Mouse (Mus musculus) gastrocnemius, adult 8-10 months (tissue): ENCODE measurements around the gene Grb10. TPM values are rescaled to one million over a fixed set of nuclear protein-coding genes. Genes with fewer than 3 reads are reported as not detected.

ENCODE experiments used
- DNase-seq, 2 experiments: peaks; one replicate each; pipeline ENCODE4 v3.0.0; 2022; ENCODE audit warnings: low spot score in 2 of 2
- total RNA-seq, 4 experiments: library from RNA; stranded (reverse); gene quantifications; 2 replicates each; pipeline ENCODE4 v1.2.4; 2022

The Grb10 gene
- total RNA-seq: 10 to 100 TPM; 17.0 to 28.7 (median 26.4) TPM

DNA sequence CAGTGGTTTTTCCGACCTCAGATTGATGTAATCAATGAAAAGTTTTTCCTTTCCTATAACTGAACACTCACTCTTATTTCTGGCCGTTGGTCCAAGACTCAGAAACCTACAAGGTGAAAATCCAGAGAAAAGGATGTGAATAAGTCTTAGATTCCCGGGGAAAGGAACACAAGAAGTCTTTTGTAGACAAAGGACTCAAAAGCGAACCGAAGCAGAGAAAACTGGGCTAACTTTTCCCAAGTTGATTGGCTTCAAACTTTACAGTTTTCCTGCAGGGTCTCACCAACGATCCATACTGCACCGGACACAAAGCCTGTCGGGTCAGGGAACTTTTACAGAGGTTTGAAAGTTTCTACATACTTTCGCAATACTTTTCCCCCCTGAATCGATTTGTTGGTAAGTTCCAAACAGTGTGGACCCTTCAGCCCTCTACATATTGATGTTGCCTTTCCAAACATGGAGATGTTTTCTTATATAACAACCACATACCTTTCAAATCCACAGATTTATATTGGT lies at the start of gene Grb10:
Gene Grb10, minus strand, starts transcription at position 214 of the 516 bp plus-strand sequence.
- DNase-seq: no peak

DNA sequence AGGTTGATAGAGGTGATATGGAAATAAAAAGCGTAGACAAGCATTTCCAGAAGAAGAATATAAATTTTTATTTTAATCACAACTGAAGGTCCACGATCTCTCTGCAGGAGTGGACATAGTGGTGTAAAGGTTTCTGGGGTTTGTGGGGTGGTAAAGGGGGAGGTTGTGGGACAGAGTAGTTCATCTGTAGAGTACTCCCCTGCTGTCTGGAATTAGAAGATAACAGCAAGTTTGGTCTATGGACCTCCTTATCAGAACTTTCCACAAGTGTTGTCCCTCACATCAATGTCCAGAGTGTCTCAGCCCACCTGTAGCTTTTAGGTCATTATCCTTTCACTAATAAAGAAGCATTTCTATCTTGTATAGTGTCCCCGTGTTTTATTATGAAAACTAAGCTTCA lies 43.2 kb upstream of the Grb10 start:
- no peak for DNase-seq

DNA sequence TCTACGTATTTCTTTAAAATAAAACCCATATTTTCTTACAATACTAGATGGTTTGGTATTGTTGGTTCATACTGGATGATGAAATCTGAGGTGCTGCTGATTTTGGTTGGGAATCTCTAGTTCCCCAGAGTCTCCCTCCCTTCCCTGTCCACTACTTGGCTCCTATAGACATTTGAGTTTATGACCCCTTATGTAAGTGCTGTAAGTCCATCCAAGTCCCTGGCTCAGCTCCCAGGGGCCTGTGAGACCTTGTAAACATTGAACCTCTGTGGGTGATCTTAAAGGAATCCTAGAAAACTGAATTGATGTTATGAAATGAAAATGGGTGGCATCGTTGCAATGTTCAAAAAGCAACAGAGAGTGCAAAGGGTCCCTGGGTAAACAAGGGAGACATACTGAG lies 40.7 kb upstream of the Grb10 start:
- DNase-seq: no peak

DNA sequence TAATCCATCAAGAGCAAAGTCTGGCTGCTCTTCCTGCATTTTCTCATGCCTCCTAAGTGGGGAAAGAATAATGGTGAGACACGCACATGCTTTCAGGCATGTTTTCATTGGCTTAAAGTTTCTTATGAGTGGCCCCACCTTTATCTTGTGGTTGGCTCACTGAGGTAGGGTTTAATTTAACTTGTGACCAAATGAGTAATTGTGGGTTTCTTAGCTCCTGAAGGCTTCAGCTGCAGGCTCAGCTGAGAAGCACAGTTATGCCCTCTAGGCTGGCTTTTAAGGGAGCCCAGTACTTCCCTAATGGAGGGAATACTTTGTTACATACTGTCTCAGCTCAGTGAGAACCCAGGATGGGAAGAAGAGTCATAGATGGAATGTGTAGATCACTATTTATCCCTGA lies 37.0 kb upstream of the Grb10 start:
- no peak for DNase-seq

DNA sequence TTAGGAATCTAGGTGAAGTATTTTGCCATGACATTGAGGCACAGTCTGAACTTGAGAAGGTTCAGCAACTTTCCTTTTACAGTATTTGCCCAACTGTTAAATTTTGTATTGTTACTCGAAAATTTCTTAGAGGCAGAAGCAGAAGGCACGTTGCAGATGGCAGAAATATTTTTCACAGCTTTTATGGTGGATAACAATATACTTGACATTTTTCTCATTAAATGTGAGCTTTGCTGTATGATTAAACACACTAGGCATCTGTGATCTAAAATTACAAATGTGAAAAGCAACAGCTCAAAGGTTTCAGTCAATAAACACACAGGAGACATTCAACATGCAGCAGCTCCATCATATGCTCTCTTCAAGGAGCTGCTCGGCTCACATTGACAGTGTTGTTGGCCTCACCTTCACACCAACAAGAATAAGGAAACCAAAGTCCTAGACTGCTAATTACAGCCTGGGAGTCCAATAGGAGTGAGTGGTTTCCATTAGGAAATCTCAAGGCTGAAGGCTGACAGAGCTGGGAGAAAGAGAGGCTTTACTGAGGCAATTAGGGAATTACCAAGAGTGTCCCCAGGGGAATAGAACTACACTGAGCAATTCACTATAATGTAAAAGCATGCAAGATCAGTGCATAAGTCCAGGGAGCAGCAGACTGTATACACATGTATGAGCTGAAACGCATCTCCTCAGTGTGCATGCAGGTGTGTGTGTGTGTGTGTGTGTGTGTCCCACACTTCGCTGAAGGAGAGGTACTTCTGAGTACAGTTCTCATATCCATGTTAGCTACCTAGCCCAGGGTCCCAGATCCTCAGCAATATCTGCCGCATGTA lies 35.1 kb upstream of the Grb10 start:
- no peak for DNase-seq

DNA sequence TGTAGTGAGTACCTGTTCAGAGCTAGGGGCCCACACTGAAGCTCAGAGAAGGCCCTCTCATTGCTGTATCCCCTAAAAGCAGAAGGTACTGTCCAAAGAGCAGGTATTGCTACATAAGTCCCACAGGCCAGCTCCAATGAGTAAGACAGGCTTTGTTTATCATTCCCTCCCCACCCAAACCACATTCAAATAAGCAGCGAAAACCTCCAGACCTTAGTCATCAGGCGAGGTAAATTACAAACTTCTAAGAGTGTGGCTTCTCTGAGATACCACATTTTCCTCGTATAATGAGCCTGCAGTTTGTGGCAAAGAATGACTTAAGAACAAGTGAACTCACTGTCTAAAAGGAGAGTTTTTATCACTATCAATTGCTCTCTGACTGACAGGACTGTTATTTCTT lies 33.8 kb upstream of the Grb10 start:
- no peak for DNase-seq

DNA sequence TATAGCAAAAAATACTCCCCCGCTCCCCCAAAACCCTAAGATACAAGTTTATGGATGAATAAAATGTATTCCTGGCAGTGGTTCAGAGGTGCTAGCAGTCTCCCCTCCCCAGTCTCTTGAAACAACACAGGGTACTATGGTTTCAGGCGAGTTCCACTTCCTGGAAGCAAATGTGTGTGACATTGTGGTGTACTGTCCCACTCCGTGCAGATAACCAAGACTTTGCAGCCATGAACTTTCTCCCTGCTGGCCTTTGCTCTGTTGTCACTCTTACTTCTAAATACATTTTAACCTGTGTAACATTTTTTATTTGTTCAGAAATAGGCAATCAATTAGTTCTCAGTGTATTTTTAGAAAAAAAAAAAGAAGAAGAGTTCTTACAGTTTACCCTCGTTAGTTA lies 20.5 kb upstream of the Grb10 start:
- no peak for DNase-seq

DNA sequence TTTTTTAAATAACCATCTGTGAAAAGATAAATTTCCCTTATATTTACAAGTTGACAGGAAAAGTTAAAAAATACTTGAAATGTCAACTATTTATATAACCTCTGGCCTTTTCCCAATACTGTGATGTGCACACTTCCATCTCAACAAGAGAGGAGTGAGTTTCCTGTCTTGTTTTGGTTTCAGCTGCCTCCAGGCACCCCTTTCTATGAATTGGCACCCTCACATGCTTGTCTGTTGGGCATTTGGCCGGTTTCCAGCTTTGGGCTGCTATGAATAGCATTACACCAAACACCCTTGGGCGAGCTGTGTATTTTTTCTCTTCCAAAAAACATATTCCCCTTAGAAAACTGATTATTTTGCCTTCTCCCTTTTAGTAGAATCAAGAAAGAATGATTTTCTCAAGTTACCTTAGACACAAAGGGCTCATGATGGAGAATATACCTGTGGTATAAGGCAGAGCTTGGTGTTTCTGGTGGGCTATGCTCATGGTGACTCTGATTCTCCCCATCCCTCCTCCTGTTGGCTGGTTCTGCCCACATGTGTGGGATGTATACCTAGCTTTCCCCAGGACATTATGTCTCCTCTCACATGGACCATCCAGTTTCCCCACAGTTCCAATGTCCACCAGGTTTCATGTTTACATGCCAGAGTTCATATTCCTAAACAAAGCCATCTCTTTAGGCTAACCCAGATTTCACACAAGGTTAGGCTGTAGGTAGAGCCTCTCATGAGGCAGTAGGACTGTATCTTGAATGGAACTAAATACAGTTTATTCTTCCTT lies 10.3 kb upstream of the Grb10 start:
- DNase-seq: no peak

DNA sequence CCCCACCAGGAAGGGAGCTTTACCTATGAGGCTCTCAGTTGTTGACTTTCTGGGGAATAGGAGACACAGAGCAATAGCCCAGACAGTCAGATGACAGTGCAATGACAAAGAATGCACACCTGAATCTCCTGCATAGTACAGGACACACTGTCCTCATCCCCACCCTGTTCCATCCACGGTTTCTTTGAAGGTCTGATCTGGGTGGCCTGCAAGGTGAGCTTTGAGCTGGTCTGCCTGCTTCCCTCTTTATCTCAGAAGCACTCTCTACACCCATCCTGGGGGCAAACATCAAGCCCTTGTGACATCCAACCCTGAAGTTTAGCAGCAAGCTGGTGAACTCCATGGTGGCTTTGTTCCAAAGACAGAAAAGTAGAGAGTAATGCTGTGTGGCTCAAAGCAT lies 9.7 kb upstream of the Grb10 start:
- no peak for DNase-seq

DNA sequence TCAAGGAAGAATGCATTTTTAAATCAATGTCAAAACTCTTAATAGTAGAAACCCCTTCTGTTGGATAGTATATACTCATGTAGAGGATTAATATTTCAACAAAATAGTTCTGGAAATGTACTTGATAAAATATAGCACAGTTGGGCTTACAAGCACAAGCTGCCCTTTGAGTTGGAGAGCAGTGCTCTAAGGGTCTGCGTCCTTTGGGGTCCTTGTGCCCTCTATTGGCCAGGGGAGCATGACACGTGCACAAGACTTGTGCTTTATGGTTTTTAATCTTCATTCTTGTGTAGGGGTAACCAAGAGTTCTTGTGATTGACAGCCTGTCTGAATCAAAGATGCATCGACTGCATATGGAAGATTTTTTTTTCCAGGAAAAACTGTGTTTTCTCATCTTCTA lies 5.8 kb upstream of the Grb10 start:
- DNase-seq: no peak

DNA sequence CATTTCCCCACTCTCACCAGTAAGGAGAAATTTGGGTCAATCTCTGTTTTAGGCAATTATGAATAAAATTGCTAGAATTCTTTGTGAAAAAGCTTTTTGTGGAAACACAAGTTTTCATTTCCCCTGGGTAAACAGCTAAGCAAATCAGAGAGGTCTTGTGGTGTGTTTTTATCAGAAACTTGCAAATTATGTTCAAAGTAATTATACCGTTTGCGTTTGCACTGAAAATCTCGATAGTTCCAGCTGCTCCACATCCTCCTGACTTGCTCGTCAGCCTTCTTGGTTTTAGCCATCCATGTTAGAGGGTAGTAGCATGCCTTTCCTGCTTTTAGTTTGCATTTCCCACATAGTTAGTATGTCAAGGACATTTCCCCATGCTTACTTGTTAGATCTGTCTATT lies 3.3 kb upstream of the Grb10 start:
- no peak for DNase-seq

DNA sequence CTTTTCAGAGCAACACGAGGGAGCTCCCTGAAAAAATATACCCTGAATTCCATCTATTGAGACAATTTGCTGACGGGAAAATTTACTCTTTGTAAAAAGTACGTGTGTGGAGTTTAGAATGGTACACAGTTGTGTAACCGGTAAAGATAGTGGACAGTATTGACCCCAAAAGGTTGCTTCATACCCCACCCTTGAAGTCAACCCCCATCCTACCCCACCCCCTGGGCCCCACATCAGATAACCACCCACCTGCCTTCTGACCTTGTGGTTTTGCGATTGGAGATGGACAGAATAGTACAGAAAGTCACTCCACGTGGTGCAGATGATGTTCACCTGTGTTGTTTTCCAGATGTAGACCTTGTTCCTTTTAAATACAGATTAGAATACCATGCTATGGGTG lies 2.9 kb upstream of the Grb10 start:
- DNase-seq: no peak

DNA sequence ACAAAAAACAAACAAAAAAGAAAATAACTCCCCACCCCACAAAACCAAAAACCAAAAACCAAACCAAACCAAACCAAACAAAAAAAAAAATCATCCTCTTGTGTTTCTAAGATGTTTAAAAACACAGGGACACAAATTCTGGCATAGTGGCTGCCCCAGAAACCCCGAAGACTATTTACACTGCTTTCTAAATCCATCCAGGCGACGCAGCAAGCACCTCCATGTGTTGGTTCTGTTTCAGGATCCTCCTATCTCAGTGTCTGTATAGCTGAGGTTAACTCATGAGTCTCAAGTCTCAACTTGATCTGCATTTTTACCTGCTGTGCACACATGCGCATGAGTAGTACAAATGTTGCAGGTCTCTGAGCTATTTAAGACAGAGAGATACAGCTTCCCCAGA lies 1.9 kb upstream of the Grb10 start:
- no peak for DNase-seq

DNA sequence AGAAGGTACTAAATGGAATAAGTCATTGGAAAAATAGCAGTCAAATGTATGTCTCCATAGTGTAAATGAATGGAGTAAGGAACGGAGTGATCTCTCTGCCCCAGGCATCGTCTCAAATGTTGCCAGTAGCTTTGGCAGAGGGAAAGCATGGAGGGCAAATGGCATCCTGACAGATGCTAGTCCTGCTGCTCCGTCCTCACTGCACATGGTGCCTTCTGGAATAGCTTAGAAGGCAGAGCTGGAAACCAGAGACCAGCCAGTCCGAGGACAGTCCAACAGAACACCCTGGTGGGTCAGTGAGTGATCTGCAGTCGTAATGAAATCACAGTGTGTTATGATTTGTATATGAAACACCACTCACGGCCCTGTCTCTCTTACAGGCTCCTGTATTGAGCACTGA lies 1.3 kb upstream of the Grb10 start:
- DNase-seq: no peak

DNA sequence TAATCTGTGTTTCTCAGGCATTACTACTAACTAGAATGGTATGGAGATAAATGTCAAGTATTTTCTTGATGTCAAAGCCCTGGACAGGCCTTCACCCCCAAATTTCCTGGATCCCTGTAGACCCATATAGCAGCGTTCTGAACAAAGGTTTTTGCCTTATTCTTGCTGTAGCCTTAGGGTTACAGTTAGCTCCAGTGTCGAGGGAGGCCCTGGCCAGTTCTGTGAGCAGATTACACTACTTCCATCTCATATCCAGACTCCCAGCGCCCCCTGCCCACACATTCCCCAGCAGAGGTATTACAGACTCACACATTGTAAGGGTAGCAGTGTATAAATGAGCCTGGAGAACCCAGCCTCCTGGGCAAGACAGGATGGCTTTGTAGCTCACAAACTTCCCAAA lies 615 bp upstream of the Grb10 start:
- DNase-seq: no peak

DNA sequence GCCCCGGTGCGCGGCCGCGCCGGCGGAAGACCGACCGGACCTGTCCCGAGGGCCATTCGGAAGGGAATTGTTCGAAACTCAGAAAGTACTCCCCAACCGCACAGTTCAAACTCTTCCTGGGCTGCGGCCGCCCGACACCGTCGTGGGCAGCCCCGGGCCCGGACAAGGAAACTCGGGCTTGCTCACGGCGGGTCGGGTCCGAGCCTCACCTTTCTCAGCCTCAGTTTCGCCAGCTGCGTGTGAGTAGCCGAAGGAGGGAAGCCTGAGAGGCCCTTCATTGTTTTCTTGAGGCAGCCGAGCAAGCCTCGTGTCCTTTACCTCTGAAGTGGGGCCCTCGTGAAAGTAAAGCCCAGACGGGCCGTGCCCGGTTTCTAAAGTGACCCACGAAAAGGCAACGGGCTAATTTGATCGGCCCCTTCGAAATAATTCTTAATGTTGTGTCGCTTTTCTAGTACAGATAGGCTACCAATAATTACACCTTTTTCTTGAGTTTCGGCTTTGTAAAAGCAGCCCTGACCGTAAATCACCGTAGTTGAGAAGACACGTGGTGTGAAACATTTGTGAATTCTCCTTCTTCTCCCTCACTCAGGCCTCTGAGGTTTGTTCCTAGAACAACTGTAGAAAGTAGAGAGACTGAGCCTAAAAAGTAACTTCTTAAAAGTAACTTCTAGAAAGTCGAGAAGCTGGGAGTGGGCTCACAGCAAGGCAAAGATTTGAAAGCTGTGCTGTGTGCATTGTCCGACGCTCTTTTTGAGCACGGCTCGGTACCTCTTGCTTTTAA lies 604 bp downstream of the Grb10 start:
- no peak for DNase-seq

DNA sequence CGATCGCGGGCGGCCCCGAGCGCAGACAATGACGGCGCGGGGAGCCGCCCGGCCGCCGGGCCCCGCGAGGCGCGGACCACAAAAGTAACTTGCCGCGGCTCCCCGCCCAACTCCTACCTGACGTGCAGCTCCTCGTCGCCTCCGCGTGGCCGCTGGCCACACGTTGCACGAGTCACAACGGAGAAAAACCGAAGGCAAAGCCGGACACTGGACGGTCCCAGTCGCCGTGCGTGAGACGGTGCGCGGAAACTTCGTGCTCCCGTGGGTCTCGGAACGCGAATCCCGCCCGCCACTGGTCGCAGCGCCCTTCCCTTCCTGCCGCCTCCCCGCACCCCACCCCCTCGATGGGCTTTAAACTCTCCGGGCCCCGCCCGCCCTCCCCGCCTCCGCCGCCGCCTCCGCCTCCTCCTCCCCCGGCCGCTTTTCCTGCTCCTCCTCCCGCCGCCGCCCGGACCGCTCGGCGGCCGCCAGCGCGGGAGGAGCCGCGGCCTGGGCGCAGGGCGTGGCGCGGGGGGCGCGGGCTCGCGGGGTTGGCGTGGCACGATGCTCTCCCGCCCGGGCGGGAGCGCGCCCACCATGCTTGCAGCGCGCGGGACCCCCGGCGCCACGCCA lies 1.3 kb downstream of the Grb10 start:
- DNase-seq: peak in 1 of 2 experiments; percentile 43

DNA sequence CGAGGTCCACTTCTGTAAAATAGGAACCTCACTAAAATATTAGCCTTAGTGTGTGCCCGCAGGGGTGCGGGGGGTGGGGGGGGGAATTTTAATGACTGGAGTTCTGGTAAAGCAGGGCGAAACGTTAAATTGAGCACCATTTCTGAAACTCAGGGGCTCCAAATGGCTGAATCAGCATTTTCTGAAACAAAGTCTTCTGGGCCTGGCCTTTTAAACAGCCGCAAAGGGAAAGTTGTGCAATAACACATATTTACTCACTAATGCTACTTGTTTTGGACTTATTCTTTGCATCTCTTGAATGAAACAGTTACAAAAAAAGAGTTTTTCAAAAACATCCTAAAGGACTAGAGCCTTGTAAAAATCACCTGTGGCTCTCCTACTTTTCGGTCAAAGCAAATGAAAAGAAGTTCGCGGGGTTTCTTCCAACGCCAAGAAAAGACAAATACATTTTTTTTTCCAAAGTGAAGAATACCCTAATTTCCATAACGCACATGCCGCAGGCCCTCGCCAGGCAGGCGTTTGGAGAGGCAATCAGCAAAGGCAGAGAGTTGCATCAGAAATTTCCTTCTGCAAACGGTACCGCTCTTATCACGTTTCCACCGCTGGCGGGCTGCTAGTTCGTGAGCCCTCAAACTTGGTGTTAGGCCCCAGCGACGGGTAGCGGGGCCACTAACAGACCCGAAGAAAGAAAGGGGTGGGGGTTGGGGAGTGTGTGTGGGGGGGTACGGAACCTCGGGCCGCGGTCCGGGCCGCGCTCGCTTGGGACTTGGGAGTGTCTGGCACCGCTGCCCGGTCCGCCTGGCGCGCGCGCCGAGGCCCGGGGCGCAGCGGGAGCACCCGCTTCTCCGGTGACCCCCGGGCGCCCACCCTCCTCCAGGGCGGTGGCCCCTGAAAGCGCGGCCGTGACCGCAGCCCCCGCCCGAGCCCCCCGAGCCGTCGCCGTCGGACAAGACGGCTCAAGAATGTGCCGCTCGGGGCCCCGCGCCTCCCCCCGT lies 2.3 kb downstream of the Grb10 start:
- DNase-seq: no peak

DNA sequence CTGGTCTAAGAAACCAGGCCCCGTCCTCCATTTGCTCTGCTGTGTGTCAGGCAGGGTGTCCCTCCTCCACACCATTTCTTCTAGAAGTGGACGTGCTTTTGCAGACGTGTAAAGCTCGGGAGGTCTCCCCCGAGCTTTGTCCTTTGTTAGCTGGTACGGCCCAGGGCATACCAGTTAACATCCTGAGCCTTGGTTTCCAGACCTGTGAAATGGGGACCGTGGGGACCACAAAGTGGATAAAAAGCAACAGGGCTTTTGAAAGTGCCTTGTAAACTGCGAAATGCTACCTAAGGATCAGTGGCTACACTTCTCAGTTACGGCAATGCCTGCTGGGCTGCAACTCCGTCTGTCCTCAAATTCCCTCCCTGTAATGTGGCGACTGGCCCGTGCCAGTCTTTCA lies 3.2 kb downstream of the Grb10 start:
- no peak for DNase-seq

DNA sequence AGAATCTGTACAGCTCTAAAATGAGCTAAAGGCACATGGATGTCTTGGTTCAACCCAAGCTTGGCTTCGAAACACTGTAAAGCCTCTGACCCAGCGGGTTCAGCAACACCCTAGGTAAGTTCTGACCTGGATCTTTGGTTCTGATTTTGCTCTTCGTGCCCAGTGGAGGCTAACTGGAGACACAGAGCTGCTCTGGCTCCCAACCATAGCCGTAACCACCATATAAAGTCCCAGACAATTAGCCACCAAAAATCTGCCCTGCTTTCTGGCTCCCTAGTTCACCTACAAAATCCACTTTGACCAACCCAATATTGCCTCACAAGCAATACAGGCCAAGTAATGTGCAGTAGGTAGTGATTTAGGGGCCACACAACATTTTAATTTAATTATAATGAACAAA lies 3.7 kb downstream of the Grb10 start:
- DNase-seq: no peak
